ENCODE assay signal across 18 mouse cellular contexts in the genomic region with DNA sequence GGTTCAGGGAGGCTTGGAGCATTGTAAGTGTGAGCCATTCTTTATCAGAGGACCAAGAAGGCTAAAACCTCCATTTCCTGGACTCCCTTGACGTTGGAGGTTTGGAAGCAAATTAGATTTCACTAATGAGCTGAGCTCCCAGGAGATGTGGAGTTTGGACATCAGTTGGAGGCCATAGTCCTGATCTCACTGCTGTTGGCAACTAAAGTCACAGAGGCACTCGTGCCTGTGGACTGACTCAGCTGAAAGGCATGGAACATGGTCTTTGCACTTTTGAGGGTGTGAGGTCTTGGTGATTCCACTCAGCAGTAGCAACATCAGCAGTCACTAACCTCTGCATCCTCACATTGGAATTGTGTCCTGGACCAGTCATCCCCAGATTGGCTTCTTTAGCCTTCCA.
"Had no signal": no experiment of that assay in that cellular context is flagged by ENCODE, and none has a peak within 500 bp of the region (broad histone marks: within the 10 kb centered on the region; RNA-seq: fewer than 3 reads in every experiment).

No protein-coding gene starts in this region.

- H3K4me3 ChIP-seq: midbrain, embryonic 10.5 days; midbrain, embryonic 12.5 days; myocyte; neural tube, embryonic 13.5 days; neural tube, embryonic 15.5 days had no signal

- H3K27ac ChIP-seq: midbrain, embryonic 10.5 days; midbrain, embryonic 12.5 days; neural tube, embryonic 13.5 days; neural tube, embryonic 15.5 days had no signal

- DNase-seq: lung, adult 18-20 months; lung, embryonic 14.5 days; lung, postnatal 10 days; lung, postnatal 4 days; midbrain, embryonic 14.5 days; retina, postnatal 1 day; right cerebral cortex, adult 18-20 months; right cerebral cortex, postnatal 25 days; right cerebral cortex, postnatal 4 days; spleen, adult 18-20 months; thymus, adult 2 months; thymus, postnatal 25 days; thymus, postnatal 4 days had no signal
